Mouse (Mus musculus): Measurements from ENCODE around the gene Egln1.

DNA sequence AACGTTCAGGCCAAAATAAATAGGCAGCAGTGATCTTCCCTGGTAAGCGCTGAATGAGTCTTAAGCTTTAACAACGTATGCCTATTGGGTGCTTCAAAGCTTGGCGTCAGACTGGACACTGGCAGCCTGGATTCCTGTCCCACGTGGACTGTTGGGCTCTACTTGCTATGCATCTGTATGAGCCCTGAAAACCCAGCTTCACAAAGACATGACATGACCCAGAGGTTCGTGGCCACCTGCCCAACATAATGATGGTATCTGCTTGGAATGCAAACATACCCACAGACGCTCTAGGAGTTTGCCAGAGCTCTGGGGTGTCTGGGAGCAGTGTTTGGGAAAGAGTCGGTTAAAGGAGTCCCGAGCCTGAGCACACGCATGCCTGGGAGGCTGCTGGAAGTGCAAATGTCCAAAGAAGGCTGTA, 22.8 kb downstream of the Egln1 start:
- TF ChIP-seq CTCF (IDR thresholded peaks at IDR 0.05; ENCODE audit: low read depth): no peak
- TF ChIP-seq EP300 (IDR thresholded peaks at IDR 0.05; ENCODE audit: low read depth): no peak

All from liver, postnatal 0 days (tissue).